Mouse (Mus musculus): ENCODE results near the gene Amer1. TPM values are rescaled to one million over a fixed set of nuclear protein-coding genes. Genes with fewer than 3 reads are reported as not detected.

Amer1 gene
- polyA plus RNA-seq, 1 experiment from 2014 or later = 12.5 TPM

Other genes with a start within 250 kb of the Amer1 start
- gene Arhgef9, start 248.0 kb downstream of the Amer1 start, polyA plus RNA-seq (2015; fragmentation: Nextera tagmentation; extraction: Ambion mirVana) = 12.7 and 13.6 TPM in 2 replicates
- not detected in 2 replicates for gene Asb12, start 113.1 kb upstream of the Amer1 start, polyA plus RNA-seq (2015; fragmentation: Nextera tagmentation; extraction: Ambion mirVana)
- not detected in 2 replicates for gene Pfn5, start 113.2 kb upstream of the Amer1 start, polyA plus RNA-seq (2015; fragmentation: Nextera tagmentation; extraction: Ambion mirVana)
- gene Zc4h2, start 213.6 kb upstream of the Amer1 start, polyA plus RNA-seq (2015; fragmentation: Nextera tagmentation; extraction: Ambion mirVana) = 14.9 and 15.3 TPM in 2 replicates

All from stomach, embryonic 15.5 days (tissue).